Mouse (Mus musculus) liver, adult 2 months (tissue): ENCODE data around the gene Piga.

ENCODE experiments used
- CTCF ChIP-seq: fragments of 200-500 bp; IDR thresholded peaks from 2 replicates; pipeline ENCODE4 v1.5.1; 2011; ENCODE audit warnings: low read depth, low read length, control low read depth
- POLR2A ChIP-seq: fragments of 200-500 bp; IDR thresholded peaks from 2 replicates; pipeline ENCODE4 v1.6.1; 2011; ENCODE audit warnings: low read length, control low read depth; ENCODE audit not compliant: insufficient read depth; ENCODE audit errors: extremely low read depth

DNA sequence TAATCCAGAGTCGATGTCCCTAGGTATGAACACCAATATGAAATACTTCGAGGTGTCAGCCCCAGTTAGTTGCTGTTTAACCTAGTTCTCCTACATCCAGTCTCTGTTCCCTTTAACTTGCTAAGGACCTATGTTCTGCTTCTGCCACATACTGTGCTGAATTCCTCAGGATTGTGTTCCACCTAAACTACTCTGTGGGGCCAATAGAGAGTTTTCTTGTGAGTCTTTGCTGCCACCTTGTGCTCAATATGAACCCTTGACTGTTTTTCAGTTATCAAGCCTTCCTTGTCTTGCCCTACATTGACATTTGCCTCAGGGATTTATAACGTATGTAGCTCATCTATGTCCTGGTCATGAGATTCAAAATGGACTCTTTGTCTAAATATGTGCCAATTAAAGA lies 21.1 kb upstream of the Piga start:
- no peak for TF ChIP-seq CTCF
- no peak for TF ChIP-seq POLR2A
